Mouse (Mus musculus): Measurements from ENCODE around the gene Gm17622. TPM values are rescaled to one million over a fixed set of nuclear protein-coding genes. Genes with fewer than 3 reads are reported as not detected.

Gene Gm17622
- polyA plus RNA-seq, 1 experiment from 2014 or later = not detected

DNA sequence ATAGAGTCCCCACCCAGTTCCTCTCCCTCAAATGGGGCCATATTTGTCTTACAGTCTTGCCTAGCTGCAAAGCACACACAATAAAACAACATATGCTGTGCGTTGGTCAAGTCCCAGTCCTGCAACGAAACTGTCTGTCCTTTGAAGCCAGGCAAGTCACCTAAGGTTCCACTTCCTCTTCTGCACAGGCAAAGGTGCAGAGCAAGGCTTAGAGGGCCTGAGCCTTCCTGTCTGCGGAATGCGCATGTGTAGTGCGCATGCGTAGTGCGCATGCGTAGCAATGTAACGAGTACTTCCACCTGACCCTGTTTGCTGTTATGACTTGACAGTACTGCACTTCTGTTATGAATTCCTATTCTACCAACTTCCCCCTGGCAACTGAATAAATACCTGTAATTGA is 25.7 kb downstream of the Gm17622 start:
- Histone ChIP-seq H3K4me3 (replicated peaks; ENCODE audit: low read length) (no peak overlapping the region), H3K4me2 (ENCODE audit: low read depth, low read length) (no peak overlapping the region), H3K9ac (ENCODE audit: low read length) (no peak overlapping the region), H3K9me3 (replicated peaks; ENCODE audit: control insufficient read depth, low read length) (no peaks in the 10 kb centered on the region), H3K4me1 (ENCODE audit: control insufficient read depth, insufficient read depth, low read length) (peaks cover 14% of the 10 kb centered on the region), H3K36me3 (ENCODE audit: control insufficient read depth, insufficient read depth, low read length) (no peaks in the 10 kb centered on the region), H3K27ac (ENCODE audit: low read length) (no peak overlapping the region), H3K27me3 (ENCODE audit: control insufficient read depth, insufficient read depth, low read length) (no peaks in the 10 kb centered on the region)
- ATAC-seq (ENCODE audit: insufficient read depth, low FRiP score) = no peak
- 90% methylated on average over 9 of the region's 9 CpGs for WGBS

DNA sequence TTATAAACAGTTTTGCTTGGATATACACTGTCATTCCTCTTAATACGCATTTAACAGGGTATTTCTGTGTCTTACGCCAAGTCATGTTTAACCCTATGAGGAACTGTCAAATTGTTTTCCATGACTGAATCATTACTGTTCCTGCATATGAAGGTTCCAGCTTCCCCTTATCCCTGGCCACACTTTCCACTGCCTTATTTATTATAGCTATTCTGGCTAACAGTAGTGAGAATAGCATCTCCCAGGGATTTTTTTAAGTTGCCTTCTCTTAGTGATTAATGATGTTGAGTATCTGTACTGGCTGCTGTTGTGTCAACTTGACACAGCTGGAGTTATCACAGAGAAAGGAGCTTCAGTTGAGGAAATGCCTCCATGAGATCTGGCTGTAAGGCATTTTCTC is 26.8 kb downstream of the Gm17622 start:
- Histone ChIP-seq H3K27me3 (ENCODE audit: control insufficient read depth, insufficient read depth, low read length) (no peaks in the 10 kb centered on the region), H3K4me3 (replicated peaks; ENCODE audit: low read length) (no peak overlapping the region), H3K36me3 (ENCODE audit: control insufficient read depth, insufficient read depth, low read length) (no peaks in the 10 kb centered on the region), H3K9me3 (replicated peaks; ENCODE audit: control insufficient read depth, low read length) (no peaks in the 10 kb centered on the region), H3K9ac (ENCODE audit: low read length) (no peak overlapping the region), H3K4me2 (ENCODE audit: low read depth, low read length) (no peak overlapping the region), H3K4me1 (ENCODE audit: control insufficient read depth, insufficient read depth, low read length) (peaks cover 5% of the 10 kb centered on the region), H3K27ac (ENCODE audit: low read length) (no peak overlapping the region)
- ATAC-seq (ENCODE audit: insufficient read depth, low FRiP score) = peak; percentile 64; the same call in 1 of the 2 replicates
- 54% methylated on average over 2 of the region's 2 CpGs for WGBS

DNA sequence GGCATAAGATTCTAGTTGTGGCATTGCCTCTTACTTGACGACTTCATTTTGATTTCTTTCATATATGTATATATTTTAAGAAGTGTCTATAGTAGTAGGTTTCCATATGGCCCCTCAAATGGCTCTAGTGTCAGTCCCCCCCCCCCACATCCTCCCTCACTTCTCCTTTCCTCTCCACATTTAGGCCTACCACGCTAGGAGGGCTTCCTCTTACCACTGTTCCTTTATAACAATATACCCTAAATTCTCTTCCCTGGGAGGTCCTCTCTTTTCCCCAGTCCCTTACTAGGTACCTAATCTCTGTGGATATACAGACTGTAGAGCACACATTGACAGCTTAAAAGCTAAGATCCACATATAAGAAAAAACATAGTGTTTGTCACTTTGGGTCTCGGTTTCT is 30.8 kb downstream of the Gm17622 start:
- Histone ChIP-seq H3K9ac (ENCODE audit: low read length) (no peak overlapping the region), H3K4me2 (ENCODE audit: low read depth, low read length) (no peak overlapping the region), H3K4me1 (ENCODE audit: control insufficient read depth, insufficient read depth, low read length) (no peaks in the 10 kb centered on the region), H3K27me3 (ENCODE audit: control insufficient read depth, insufficient read depth, low read length) (no peaks in the 10 kb centered on the region), H3K27ac (ENCODE audit: low read length) (no peak overlapping the region), H3K4me3 (replicated peaks; ENCODE audit: low read length) (no peak overlapping the region), H3K36me3 (ENCODE audit: control insufficient read depth, insufficient read depth, low read length) (no peaks in the 10 kb centered on the region), H3K9me3 (replicated peaks; ENCODE audit: control insufficient read depth, low read length) (no peaks in the 10 kb centered on the region)
- no peak for ATAC-seq (ENCODE audit: insufficient read depth, low FRiP score)
- 84% methylated on average over 3 of the region's 3 CpGs for WGBS

DNA sequence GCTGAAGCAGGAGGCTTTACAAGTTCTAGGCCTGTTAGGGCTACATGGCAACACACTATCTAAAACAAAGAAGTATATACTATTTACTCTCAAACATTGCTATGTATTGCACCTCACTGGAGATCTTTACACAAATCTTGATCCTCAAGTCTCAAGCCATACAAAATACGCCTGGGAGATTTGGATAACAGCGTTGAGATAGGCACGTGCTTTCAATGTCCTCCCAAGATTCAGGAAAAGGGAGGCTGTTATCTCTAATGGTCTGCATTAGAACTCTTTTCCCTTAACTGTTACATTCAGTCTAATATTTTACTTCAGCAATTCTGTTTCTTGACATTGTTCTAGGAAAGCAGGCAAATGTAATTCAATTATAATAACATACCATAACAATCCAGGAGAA is 36.5 kb downstream of the Gm17622 start:
- Histone ChIP-seq H3K27ac (ENCODE audit: low read length) (no peak overlapping the region; the same call in 1 of the 2 replicates), H3K27me3 (ENCODE audit: control insufficient read depth, insufficient read depth, low read length) (no peaks in the 10 kb centered on the region), H3K9ac (ENCODE audit: low read length) (no peak overlapping the region), H3K4me2 (ENCODE audit: low read depth, low read length) (no peak overlapping the region), H3K4me3 (replicated peaks; ENCODE audit: low read length) (no peak overlapping the region), H3K4me1 (ENCODE audit: control insufficient read depth, insufficient read depth, low read length) (peaks cover 3% of the 10 kb centered on the region; the same call in 1 of the 2 replicates), H3K36me3 (ENCODE audit: control insufficient read depth, insufficient read depth, low read length) (peaks cover 4% of the 10 kb centered on the region; the same call in 1 of the 2 replicates), H3K9me3 (replicated peaks; ENCODE audit: control insufficient read depth, low read length) (peaks cover 3% of the 10 kb centered on the region; the same call in 1 of the 2 replicates)
- ATAC-seq (ENCODE audit: insufficient read depth, low FRiP score) = no peak
- WGBS = 86% methylated on average over 3 of the region's 3 CpGs

DNA sequence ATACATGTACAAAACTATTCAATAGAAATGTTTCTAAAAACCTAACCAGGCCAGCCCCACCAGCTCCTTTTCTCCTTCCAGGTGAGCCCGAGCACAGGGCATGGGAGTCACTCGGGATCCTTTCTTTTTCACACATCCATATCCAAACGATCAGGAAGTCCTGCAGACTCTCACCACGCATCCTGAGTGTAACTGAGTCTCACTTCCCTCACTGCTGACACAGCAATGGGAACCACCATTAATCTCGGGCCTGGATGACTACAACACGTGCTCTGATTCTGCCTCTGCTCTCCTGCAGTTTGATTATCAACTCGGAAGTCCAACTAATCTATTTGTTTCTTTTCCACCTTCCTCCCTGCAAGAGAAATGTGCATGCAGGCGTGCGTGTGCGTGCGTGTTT is 37.3 kb downstream of the Gm17622 start:
- H3K9ac ChIP-seq (ENCODE audit: low read length) = no peak overlapping the region
- H3K4me3 ChIP-seq (replicated peaks; ENCODE audit: low read length) = no peak overlapping the region
- no peak overlapping the region for H3K4me2 ChIP-seq (ENCODE audit: low read depth, low read length)
- 82% methylated on average over 11 of the region's 11 CpGs for WGBS
- no peaks in the 10 kb centered on the region for H3K27me3 ChIP-seq (ENCODE audit: control insufficient read depth, insufficient read depth, low read length)
- H3K9me3 ChIP-seq (replicated peaks; ENCODE audit: control insufficient read depth, low read length) = peaks cover 3% of the 10 kb centered on the region; the same call in 1 of the 2 replicates
- ATAC-seq (ENCODE audit: insufficient read depth, low FRiP score) = no peak
- H3K4me1 ChIP-seq (ENCODE audit: control insufficient read depth, insufficient read depth, low read length) = peaks cover 4% of the 10 kb centered on the region; the same call in 1 of the 2 replicates
- H3K36me3 ChIP-seq (ENCODE audit: control insufficient read depth, insufficient read depth, low read length) = peaks cover 4% of the 10 kb centered on the region; the same call in 1 of the 2 replicates
- no peak overlapping the region for H3K27ac ChIP-seq (ENCODE audit: low read length)

DNA sequence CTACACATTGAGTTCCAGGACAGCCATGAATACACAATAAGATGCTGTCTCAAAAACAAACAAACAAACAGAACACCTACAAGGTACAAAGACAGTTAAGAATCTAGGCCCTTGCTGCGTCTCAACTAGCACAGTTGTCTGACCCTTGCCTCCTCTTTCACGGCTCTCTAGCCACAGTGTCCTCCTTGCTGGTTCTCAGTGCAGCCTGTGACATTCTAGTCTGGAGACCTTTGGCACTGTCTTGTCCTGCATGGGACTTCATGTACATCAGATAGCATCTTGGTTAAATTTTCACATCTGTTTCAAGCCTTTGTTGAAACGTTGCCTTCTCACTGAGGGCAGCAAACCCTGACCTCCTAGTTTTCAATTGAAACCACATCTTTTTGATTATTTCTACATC is 38.2 kb downstream of the Gm17622 start:
- H3K27ac ChIP-seq (ENCODE audit: low read length) = no peak overlapping the region
- peaks cover 4% of the 10 kb centered on the region; the same call in 1 of the 2 replicates for H3K36me3 ChIP-seq (ENCODE audit: control insufficient read depth, insufficient read depth, low read length)
- no peak overlapping the region for H3K9ac ChIP-seq (ENCODE audit: low read length)
- no peak overlapping the region for H3K4me2 ChIP-seq (ENCODE audit: low read depth, low read length)
- ATAC-seq (ENCODE audit: insufficient read depth, low FRiP score) = no peak
- no peaks in the 10 kb centered on the region for H3K27me3 ChIP-seq (ENCODE audit: control insufficient read depth, insufficient read depth, low read length)
- peaks cover 4% of the 10 kb centered on the region; the same call in 1 of the 2 replicates for H3K4me1 ChIP-seq (ENCODE audit: control insufficient read depth, insufficient read depth, low read length)
- peaks cover 3% of the 10 kb centered on the region; the same call in 1 of the 2 replicates for H3K9me3 ChIP-seq (replicated peaks; ENCODE audit: control insufficient read depth, low read length)
- no peak overlapping the region for H3K4me3 ChIP-seq (replicated peaks; ENCODE audit: low read length)
- 88% methylated on average over 3 of the region's 3 CpGs for WGBS

DNA sequence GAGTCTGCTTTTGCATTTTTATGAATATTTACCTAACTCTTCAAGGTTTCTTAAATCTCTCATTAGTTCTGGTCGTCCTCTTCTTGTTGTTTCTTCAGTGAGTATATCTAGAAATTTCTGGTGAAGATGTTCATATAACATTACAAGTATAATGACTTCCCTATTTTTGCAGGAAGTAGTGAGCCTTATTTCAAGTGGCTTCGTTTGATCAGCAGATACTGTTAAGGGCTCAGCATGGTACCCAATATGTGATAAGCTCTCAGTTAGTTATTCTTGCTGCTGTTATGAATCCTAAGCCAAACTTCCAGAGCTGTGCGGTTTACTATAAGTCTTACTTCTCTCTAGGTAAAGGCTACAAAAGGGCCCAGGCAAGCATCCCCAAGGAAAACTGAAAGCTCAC is 39.0 kb downstream of the Gm17622 start:
- H3K4me2 ChIP-seq (ENCODE audit: low read depth, low read length) = no peak overlapping the region
- no peak for ATAC-seq (ENCODE audit: insufficient read depth, low FRiP score)
- WGBS = 88% methylated on average over 3 of the region's 3 CpGs

DNA sequence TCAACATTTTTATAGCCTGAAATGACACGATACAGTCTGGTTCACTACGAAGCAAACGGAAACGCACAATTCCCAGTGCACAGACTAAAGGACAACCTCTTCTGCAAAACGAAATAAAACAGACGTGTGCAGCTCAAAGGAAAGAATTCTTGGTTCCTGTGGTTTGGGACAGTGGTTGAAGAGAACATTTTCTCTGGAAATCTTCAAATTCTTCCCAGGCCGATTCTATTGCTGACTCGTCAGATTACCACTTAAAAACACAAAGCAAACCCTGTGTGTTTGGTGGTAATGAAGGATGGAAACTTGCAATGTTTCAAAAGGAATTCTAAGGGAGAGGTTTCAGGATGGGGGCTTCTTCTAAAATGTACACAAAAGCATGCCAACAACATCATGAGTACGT is 39.5 kb downstream of the Gm17622 start:
- ATAC-seq (ENCODE audit: insufficient read depth, low FRiP score) = no peak
- Histone ChIP-seq H3K9ac (ENCODE audit: low read length) (no peak overlapping the region), H3K27ac (ENCODE audit: low read length) (no peak overlapping the region), H3K36me3 (ENCODE audit: control insufficient read depth, insufficient read depth, low read length) (peaks cover 4% of the 10 kb centered on the region; the same call in 1 of the 2 replicates), H3K4me1 (ENCODE audit: control insufficient read depth, insufficient read depth, low read length) (peaks cover 4% of the 10 kb centered on the region; the same call in 1 of the 2 replicates), H3K27me3 (ENCODE audit: control insufficient read depth, insufficient read depth, low read length) (no peaks in the 10 kb centered on the region), H3K4me3 (replicated peaks; ENCODE audit: low read length) (no peak overlapping the region), H3K9me3 (replicated peaks; ENCODE audit: control insufficient read depth, low read length) (peaks cover 3% of the 10 kb centered on the region; the same call in 1 of the 2 replicates), H3K4me2 (ENCODE audit: low read depth, low read length) (no peak overlapping the region)
- 88% methylated on average over 9 of the region's 9 CpGs for WGBS

More for the DNA sequence above, 39.0 kb downstream of the Gm17622 start:
- Histone ChIP-seq H3K36me3 (ENCODE audit: control insufficient read depth, insufficient read depth, low read length) (peaks cover 4% of the 10 kb centered on the region; the same call in 1 of the 2 replicates), H3K27ac (ENCODE audit: low read length) (no peak overlapping the region), H3K4me3 (replicated peaks; ENCODE audit: low read length) (no peak overlapping the region), H3K9me3 (replicated peaks; ENCODE audit: control insufficient read depth, low read length) (peaks cover 3% of the 10 kb centered on the region; the same call in 1 of the 2 replicates), H3K27me3 (ENCODE audit: control insufficient read depth, insufficient read depth, low read length) (no peaks in the 10 kb centered on the region), H3K9ac (ENCODE audit: low read length) (no peak overlapping the region), H3K4me1 (ENCODE audit: control insufficient read depth, insufficient read depth, low read length) (peaks cover 4% of the 10 kb centered on the region; the same call in 1 of the 2 replicates)

DNA sequence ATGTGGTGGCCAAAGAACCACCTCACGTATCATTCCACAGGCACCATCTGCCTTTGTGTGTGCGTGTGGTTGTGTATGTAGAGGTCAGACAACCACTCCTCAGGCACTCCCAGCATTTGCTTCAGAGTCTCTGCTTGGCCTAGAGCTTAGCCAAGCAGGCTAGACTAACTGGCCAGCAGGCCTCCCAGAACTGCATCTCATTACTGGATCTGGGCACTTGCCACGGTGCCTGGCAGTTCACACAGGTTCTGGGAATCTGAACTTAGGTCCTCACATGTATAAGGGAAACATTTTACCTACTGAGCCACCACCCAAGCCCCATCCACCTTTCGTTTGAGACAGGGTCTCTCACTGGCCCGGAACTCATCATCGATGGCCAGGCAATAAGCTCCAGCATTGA is 41.6 kb downstream of the Gm17622 start:
- peaks cover 4% of the 10 kb centered on the region; the same call in 1 of the 2 replicates for H3K4me1 ChIP-seq (ENCODE audit: control insufficient read depth, insufficient read depth, low read length)
- H3K9me3 ChIP-seq (replicated peaks; ENCODE audit: control insufficient read depth, low read length) = peaks cover 3% of the 10 kb centered on the region; the same call in 1 of the 2 replicates
- WGBS = 88% methylated on average over 6 of the region's 6 CpGs
- ATAC-seq (ENCODE audit: insufficient read depth, low FRiP score) = no peak
- H3K4me2 ChIP-seq (ENCODE audit: low read depth, low read length) = no peak overlapping the region
- H3K9ac ChIP-seq (ENCODE audit: low read length) = no peak overlapping the region
- H3K4me3 ChIP-seq (replicated peaks; ENCODE audit: low read length) = no peak overlapping the region
- peaks cover 4% of the 10 kb centered on the region; the same call in 1 of the 2 replicates for H3K36me3 ChIP-seq (ENCODE audit: control insufficient read depth, insufficient read depth, low read length)
- H3K27ac ChIP-seq (ENCODE audit: low read length) = no peak overlapping the region; the same call in 1 of the 2 replicates
- H3K27me3 ChIP-seq (ENCODE audit: control insufficient read depth, insufficient read depth, low read length) = no peaks in the 10 kb centered on the region
